Mouse (Mus musculus) neural tube, embryonic 14.5 days (tissue): ENCODE data around the gene Olfr201. TPM values are rescaled to one million over a fixed set of nuclear protein-coding genes. Genes with fewer than 3 reads are reported as not detected.
"Not testable (repeated sequence)": the region's sequence is repeated elsewhere in the genome, so short reads cannot be mapped to it uniquely, and the experiment has no call there.

ENCODE experiments used
- ATAC-seq: fragments of 200-750 bp; cut with Nextera tagmentation; 2 replicates; pipeline ENCODE4 v1.8.0; 2017; ENCODE audit warnings: low read depth, mild to moderate bottlenecking, moderate TSS enrichment, moderate library complexity
- H3K27ac ChIP-seq: fragments of 300-500 bp; sonication (generic); 2 replicates; pipeline ENCODE4 v1.5.1; 2014; ENCODE audit warnings: low read depth, mild to moderate bottlenecking, control low read depth, low read length, moderate library complexity, mixed read lengths
- H3K27me3 ChIP-seq: fragments of 300-500 bp; sonication (generic); 2 replicates; pipeline ENCODE4 v1.6.1; 2014; ENCODE audit warnings: low read length; ENCODE audit not compliant: control insufficient read depth, insufficient read depth
- H3K36me3 ChIP-seq: fragments of 300-500 bp; sonication (generic); 2 replicates; pipeline ENCODE4 v1.6.1; 2014; ENCODE audit warnings: low read length, mixed read lengths; ENCODE audit not compliant: control insufficient read depth, insufficient read depth
- H3K4me1 ChIP-seq: fragments of 300-500 bp; sonication (generic); 2 replicates; pipeline ENCODE4 v1.6.1; 2014; ENCODE audit warnings: low read length; ENCODE audit not compliant: control insufficient read depth, insufficient read depth
- H3K4me2 ChIP-seq: fragments of 300-500 bp; sonication (generic); 2 replicates; pipeline ENCODE4 v1.6.1; 2014; ENCODE audit warnings: mild to moderate bottlenecking, low read depth, low read length, control low read depth
- H3K4me3 ChIP-seq: fragments of 300-500 bp; sonication (generic); 2 replicates; pipeline ENCODE4 v1.5.1; 2014; ENCODE audit warnings: low read depth, low read length, control low read depth, mixed read lengths
- H3K9ac ChIP-seq: fragments of 300-500 bp; sonication (generic); replicated peaks from 2 replicates; pipeline ENCODE4 v1.6.1; 2014; ENCODE audit warnings: low read depth, mild to moderate bottlenecking, control low read depth, low read length, mixed read lengths
- H3K9me3 ChIP-seq: fragments of 300-500 bp; sonication (generic); 2 replicates; pipeline ENCODE4 v1.6.1; 2016; ENCODE audit warnings: low read length; ENCODE audit not compliant: control insufficient read depth
- WGBS: fragments of 180-500 bp; shearing (Covaris S2); extraction: QIAGEN DNeasy Blood & Tissue Kit; methylation state at CpG from one replicate; pipeline ENCODE4 v1.1.7; 2014; 5-methylcytosine and 5-hydroxymethylcytosine counted together
- polyA plus RNA-seq: library from polyadenylated mRNA; unstranded; fragments of >200 nt; fragmentation: Nextera tagmentation; extraction: Ambion mirVana; gene quantifications from 2 replicates; pipeline ENCODE4 v1.2.1, GENCODE M21; 2014

Olfr201 gene
- polyA plus RNA-seq: not detected in 2 replicates

DNA sequence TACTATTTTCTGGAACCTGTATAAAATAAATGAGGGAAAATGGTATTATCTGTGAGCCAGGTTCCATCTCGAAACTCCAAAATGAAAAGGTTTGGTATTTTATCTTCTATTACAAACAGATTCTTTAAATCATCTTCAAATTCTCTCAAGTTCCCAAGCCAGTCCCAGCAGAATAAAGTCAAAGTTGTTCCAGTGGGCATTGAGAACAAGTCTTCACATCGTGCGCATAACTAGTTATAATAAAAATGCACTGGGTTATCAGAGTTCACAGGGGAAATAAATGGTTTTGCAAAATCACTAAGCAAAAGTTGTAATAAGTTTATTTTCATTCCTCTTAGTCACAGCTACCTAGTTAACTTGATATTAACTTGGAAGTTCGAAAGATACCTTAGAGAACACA is at the start of gene Olfr201:
Gene Olfr201 (minus strand): TSS at position 101 of the 400 bp plus-strand sequence.
- H3K9me3 ChIP-seq, ATAC-seq, H3K9ac ChIP-seq, H3K4me1 ChIP-seq, H3K4me3 ChIP-seq, H3K27me3 ChIP-seq, H3K36me3 ChIP-seq, H3K4me2 ChIP-seq, H3K27ac ChIP-seq: not testable (repeated sequence)
- 91% methylated on average over 4 of the region's 4 CpGs for WGBS

- no peak within 1 kb of the TSS for H3K27ac ChIP-seq
- H3K27me3 ChIP-seq: no peaks in the 10 kb centered on the region
- H3K4me2 ChIP-seq: no peak within 1 kb of the TSS
- H3K36me3 ChIP-seq: no peaks in the 10 kb centered on the region
- no peak within 1 kb of the TSS for H3K4me3 ChIP-seq
- no peak within 1 kb of the TSS for H3K9ac ChIP-seq
- ATAC-seq: no peak
- H3K9me3 ChIP-seq: no peaks in the 10 kb centered on the region
- no peaks in the 10 kb centered on the region for H3K4me1 ChIP-seq
Measured at GRCm38 (mm10) chr16:59318148-59318547, 45.7 kb upstream of the Olfr201 start, which contains the start of gene Olfr204. Gene Olfr204 (minus strand): TSS chr16:59318248.

DNA sequence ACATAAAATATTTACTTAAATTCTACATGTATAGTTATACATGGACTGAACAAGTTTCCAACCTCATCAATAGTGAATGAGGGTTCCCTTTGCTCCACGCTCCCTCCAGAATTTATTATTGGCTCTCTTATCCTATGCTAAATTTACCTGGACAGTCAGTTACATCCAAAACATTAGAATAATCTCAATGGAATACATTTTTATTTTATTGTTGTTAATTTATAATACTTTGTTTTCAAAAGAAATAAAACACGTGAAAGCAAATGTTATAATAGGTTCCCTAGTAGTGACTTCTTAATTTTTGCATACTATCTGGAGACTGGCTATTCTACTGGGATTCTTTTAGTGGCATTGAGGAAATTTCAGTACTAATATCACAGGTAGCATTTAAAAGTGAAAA is 26.1 kb upstream of the Olfr201 start, which contains the start of gene Olfr203:
Gene Olfr203 (plus strand): TSS at position 301 of the 400 bp plus-strand sequence.
- Histone ChIP-seq H3K9me3 (no peaks in the 10 kb centered on the region), H3K4me1 (no peaks in the 10 kb centered on the region), H3K4me2 (no peak within 1 kb of the TSS), H3K4me3 (no peak within 1 kb of the TSS), H3K27me3 (no peaks in the 10 kb centered on the region), H3K27ac (no peak within 1 kb of the TSS), H3K9ac (no peak within 1 kb of the TSS), H3K36me3 (no peaks in the 10 kb centered on the region)
- no peak for ATAC-seq
- WGBS: 91% methylated on average over 2 of the region's 2 CpGs

DNA sequence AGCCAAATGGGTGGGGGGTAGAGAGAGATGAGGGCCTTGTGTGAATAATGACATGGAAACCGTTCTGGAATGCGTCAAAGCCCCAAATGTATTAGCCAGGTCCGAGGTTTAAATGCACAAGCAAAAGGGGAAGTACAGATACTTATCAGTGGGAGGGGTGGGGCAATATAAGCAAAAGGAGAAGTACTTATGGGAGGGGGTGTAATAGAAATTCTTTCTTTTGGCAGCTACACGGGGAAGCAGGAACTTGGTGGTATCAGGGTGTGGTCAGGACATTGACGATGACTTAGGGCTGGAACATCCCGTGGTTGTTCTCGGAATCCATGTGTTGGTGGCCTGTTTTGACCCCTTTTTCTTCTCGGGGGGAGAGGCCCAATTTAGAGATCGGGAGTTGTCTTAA is 15.1 kb upstream of the Olfr201 start:
- not testable (repeated sequence) for H3K27me3 ChIP-seq, H3K27ac ChIP-seq, H3K4me1 ChIP-seq, H3K4me2 ChIP-seq, ATAC-seq, H3K36me3 ChIP-seq, H3K4me3 ChIP-seq, H3K9ac ChIP-seq, H3K9me3 ChIP-seq
- WGBS: 83% methylated on average over 9 of the region's 9 CpGs

DNA sequence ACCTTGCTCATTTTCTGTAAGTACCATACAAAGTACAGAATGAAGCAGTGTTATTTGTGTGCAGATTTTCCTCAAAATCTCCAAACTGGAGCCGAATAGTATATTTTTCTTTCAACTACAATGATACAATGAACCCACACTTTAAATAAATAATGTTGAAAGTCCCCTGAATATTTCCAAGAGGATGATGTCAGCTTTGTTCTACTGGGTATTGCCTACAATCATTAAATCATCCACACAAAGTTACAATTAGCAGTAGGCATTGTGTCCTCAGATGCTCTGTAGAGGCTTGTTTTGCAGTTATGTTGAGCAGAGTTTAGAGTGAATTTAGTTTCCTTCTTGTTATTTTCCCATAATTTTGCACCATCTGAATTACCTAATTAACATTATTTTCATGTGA is 14.3 kb upstream of the Olfr201 start, which contains the start of gene Olfr202:
Gene Olfr202 (minus strand): TSS at position 101 of the 400 bp plus-strand sequence.
- no peak within 1 kb of the TSS for H3K4me3 ChIP-seq
- H3K4me2 ChIP-seq: no peak within 1 kb of the TSS
- H3K27ac ChIP-seq: no peak within 1 kb of the TSS
- no peak within 1 kb of the TSS for H3K9ac ChIP-seq
- H3K9me3 ChIP-seq: no peaks in the 10 kb centered on the region
- no peak for ATAC-seq
- no peaks in the 10 kb centered on the region for H3K27me3 ChIP-seq
- H3K4me1 ChIP-seq: no peaks in the 10 kb centered on the region
- no peaks in the 10 kb centered on the region for H3K36me3 ChIP-seq
- 88% methylated on average over 1 of the region's 1 CpGs for WGBS

- no peak overlapping the region for H3K4me2 ChIP-seq
- H3K9me3 ChIP-seq: no peaks in the 10 kb centered on the region
- H3K9ac ChIP-seq: no peak overlapping the region
- no peak overlapping the region for H3K27ac ChIP-seq
- no peaks in the 10 kb centered on the region for H3K4me1 ChIP-seq
- H3K4me3 ChIP-seq: no peak overlapping the region
- H3K36me3 ChIP-seq: no peaks in the 10 kb centered on the region
- 80% methylated on average over 1 of the region's 1 CpGs for WGBS
- ATAC-seq: no peak
- H3K27me3 ChIP-seq: no peaks in the 10 kb centered on the region
Measured at GRCm38 (mm10) chr16:59283476-59283875, 11.0 kb upstream of the Olfr201 start.

- H3K4me3 ChIP-seq: no peak overlapping the region
- no peaks in the 10 kb centered on the region for H3K27me3 ChIP-seq
- H3K9ac ChIP-seq: no peak overlapping the region
- no peak overlapping the region for H3K27ac ChIP-seq
- no peaks in the 10 kb centered on the region for H3K9me3 ChIP-seq
- no peak overlapping the region for H3K4me2 ChIP-seq
- ATAC-seq: no peak
- WGBS: 85% methylated on average over 3 of the region's 3 CpGs
- no peaks in the 10 kb centered on the region for H3K36me3 ChIP-seq
- no peaks in the 10 kb centered on the region for H3K4me1 ChIP-seq
Measured at GRCm38 (mm10) chr16:59280542-59280941, 8.1 kb upstream of the Olfr201 start.

- H3K4me2 ChIP-seq, ATAC-seq, H3K4me1 ChIP-seq, H3K4me3 ChIP-seq, H3K36me3 ChIP-seq, H3K9ac ChIP-seq, H3K27ac ChIP-seq, H3K9me3 ChIP-seq, H3K27me3 ChIP-seq: not testable (repeated sequence)
- 84% methylated on average over 4 of the region's 4 CpGs for WGBS
Measured at GRCm38 (mm10) chr16:59269097-59269496, 3.3 kb downstream of the Olfr201 start.

DNA sequence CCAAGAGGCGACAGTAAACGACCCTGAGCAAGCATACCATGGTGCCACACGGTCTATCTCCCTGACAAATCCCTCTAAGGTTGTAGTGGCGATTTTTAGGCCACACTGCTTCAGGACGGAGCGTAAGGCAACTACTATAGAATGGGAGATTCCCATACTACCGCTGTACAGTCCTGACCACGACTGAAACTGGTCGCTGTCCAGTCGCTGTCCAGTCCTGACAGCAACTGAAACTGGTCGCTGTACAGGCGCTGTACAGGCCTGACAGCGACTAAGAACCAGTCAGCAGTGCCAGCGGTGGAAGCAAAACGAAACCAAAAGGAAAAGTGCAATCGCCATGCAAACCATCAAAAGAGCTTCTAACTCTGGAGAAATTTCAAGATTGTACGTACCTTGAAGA is 22.7 kb downstream of the Olfr201 start:
- ATAC-seq: no peak
- Histone ChIP-seq H3K4me2 (no peak overlapping the region), H3K4me3 (no peak overlapping the region), H3K9me3 (no peaks in the 10 kb centered on the region), H3K4me1 (no peaks in the 10 kb centered on the region), H3K36me3 (no peaks in the 10 kb centered on the region), H3K27ac (no peak overlapping the region), H3K9ac (no peak overlapping the region), H3K27me3 (no peaks in the 10 kb centered on the region)
- 91% methylated on average over 17 of the region's 17 CpGs for WGBS
